Mouse (Mus musculus) olfactory bulb, adult 2 months (tissue): ENCODE data around the gene Olfr211. TPM values are rescaled to one million over a fixed set of nuclear protein-coding genes. Genes with fewer than 3 reads are reported as not detected.
"Not testable (repeated sequence)": the region's sequence is repeated elsewhere in the genome, so short reads cannot be mapped to it uniquely, and the experiment has no call there.

Experiments
- H3K27ac ChIP-seq: fragments of 200-500 bp; 2 replicates; pipeline ENCODE4 v1.5.1; 2012; ENCODE audit warnings: low read depth, low read length; ENCODE audit not compliant: insufficient read depth
- H3K4me1 ChIP-seq: fragments of 200-500 bp; 2 replicates; pipeline ENCODE4 v1.6.1; 2012; ENCODE audit warnings: low read length; ENCODE audit not compliant: control insufficient read depth, insufficient read depth
- H3K4me3 ChIP-seq: fragments of 200-500 bp; 2 replicates; pipeline ENCODE4 v1.5.1; 2012; ENCODE audit warnings: mild to moderate bottlenecking, low read depth, low read length, moderate library complexity; ENCODE audit not compliant: insufficient read depth
- CTCF ChIP-seq: fragments of 200-500 bp; IDR thresholded peaks from 2 replicates; pipeline ENCODE4 v1.5.1; 2012; ENCODE audit warnings: low read depth, mild to moderate bottlenecking, low read length, moderate library complexity; ENCODE audit not compliant: insufficient read depth
- POLR2A ChIP-seq: fragments of 200-500 bp; IDR thresholded peaks from 2 replicates; pipeline ENCODE4 v1.6.1; 2012; ENCODE audit warnings: mild to moderate bottlenecking, low read depth, low read length, moderate library complexity; ENCODE audit not compliant: insufficient read depth
- WGBS: fragments of 180-500 bp; shearing (Covaris S2); methylation state at CpG from one replicate; pipeline ENCODE4 v1.1.7; 2018; 5-methylcytosine and 5-hydroxymethylcytosine counted together
- polyA plus RNA-seq: library from polyadenylated mRNA; stranded (reverse); fragments of >200 nt; gene quantifications from 2 replicates; pipeline ENCODE4 v1.2.4, GENCODE M21; 2012; ENCODE audit warnings: low replicate concordance; ENCODE audit not compliant: missing spikeins, insufficient read depth, insufficient read length

Gene Olfr211
- polyA plus RNA-seq, 1 experiment = not detected

- no peaks in the 10 kb centered on the region for H3K4me1 ChIP-seq
- no peak overlapping the region for H3K27ac ChIP-seq
- TF ChIP-seq POLR2A = no peak
- TF ChIP-seq CTCF = no peak
- WGBS = 29% methylated on average over 3 of the region's 3 CpGs
- no peak overlapping the region for H3K4me3 ChIP-seq
Observed at GRCm38 (mm10) chr6:116468081-116468480, 20.8 kb upstream of the Olfr211 start.

GRCm38 (mm10) chr6:116485081-116485480, 3.8 kb upstream of the Olfr211 start:
- no peaks in the 10 kb centered on the region for H3K4me1 ChIP-seq
- TF ChIP-seq CTCF = no peak
- no peak for TF ChIP-seq POLR2A
- 51% methylated on average over 1 of the region's 1 CpGs for WGBS
- no peak overlapping the region for H3K4me3 ChIP-seq
- no peak overlapping the region for H3K27ac ChIP-seq

GRCm38 (mm10) chr6:116486833-116487232, 2.1 kb upstream of the Olfr211 start:
- TF ChIP-seq POLR2A (no peak), CTCF (no peak)
- no peak overlapping the region for H3K4me3 ChIP-seq
- H3K27ac ChIP-seq = no peak overlapping the region
- no peaks in the 10 kb centered on the region for H3K4me1 ChIP-seq
- WGBS = 60% methylated on average over 1 of the region's 1 CpGs

DNA sequence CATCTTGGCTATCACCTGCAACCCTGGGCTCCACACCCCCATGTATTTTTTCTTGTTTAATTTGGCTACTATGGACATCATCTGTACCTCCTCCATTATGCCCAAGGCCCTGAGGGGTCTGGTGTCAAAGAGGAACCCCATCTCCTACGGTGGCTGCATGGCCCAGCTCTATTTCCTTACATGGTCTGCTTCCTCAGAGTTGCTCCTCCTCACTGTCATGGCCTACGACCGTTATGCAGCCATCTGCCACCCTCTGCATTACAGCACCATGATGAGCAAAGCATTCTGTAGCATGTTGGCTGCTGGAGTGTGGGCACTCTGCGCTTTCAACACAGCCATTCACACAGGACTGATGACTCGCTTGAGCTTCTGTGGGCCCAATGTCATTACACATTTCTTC, 4.9 kb downstream of the Olfr211 start:
- TF ChIP-seq CTCF = no peak
- TF ChIP-seq POLR2A = no peak
- Histone ChIP-seq H3K4me3 (no peak overlapping the region), H3K4me1 (no peaks in the 10 kb centered on the region), H3K27ac (no peak overlapping the region)
- 86% methylated on average over 5 of the region's 5 CpGs for WGBS

DNA sequence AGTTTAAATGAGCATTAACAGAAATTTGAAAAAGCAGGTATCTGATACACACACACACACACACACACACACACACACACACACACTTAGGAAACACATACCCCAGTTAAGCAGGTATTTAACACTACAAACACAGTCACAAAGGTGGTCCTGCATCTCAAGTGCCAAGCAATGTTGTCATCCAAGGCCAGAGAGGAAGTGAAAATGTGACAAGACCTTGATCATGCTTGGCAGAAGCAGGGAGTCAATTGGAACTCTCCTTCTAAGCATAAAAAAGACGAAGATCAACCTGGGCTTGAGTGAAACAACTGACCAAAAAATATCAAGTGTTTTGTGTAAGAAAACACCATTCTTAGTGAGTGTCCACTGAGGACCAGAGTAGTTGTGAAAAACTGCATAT, 7.1 kb downstream of the Olfr211 start:
- Histone ChIP-seq H3K27ac (no peak overlapping the region), H3K4me1 (no peaks in the 10 kb centered on the region), H3K4me3 (no peak overlapping the region)
- no peak for TF ChIP-seq CTCF
- no peak for TF ChIP-seq POLR2A
- WGBS = 71% methylated on average over 1 of the region's 1 CpGs

- not testable (repeated sequence) for H3K4me1 ChIP-seq, H3K4me3 ChIP-seq, H3K27ac ChIP-seq
- 86% methylated on average over 20 of the region's 20 CpGs for WGBS
Observed at GRCm38 (mm10) chr6:116506302-116507003, 17.6 kb downstream of the Olfr211 start, which contains the start of gene Olfr212. Gene Olfr212 (plus strand): TSS chr6:116506516.

DNA sequence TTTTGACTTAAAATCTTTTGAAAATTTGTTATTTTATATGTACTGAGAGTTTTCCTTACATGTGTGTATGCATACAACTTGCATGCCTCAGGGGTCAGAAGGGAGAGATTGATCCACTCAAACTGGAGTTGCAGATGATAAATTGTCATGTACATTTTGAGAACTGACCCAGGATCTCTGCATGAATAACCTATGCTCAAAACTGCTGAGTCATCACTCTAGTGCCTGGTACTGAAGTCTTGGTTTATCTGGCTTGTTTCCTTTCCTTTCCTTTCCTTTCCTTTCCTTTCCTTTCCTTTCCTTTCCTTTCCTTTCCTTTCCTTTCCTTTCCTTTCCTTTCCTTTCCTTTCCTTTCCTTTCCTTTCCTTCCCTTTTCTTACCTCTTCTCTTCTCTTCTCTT, 25.9 kb downstream of the Olfr211 start:
- no peak overlapping the region for H3K4me3 ChIP-seq
- TF ChIP-seq POLR2A (no peak), CTCF (no peak)
- H3K4me1 ChIP-seq = no peaks in the 10 kb centered on the region
- H3K27ac ChIP-seq = no peak overlapping the region

- WGBS = 88% methylated on average over 1 of the region's 1 CpGs
- H3K4me3 ChIP-seq = no peak within 1 kb of the TSS
- no peak within 1 kb of the TSS for H3K27ac ChIP-seq
- TF ChIP-seq CTCF (no peak), POLR2A (no peak)
- H3K4me1 ChIP-seq = no peaks in the 10 kb centered on the region
Observed at GRCm38 (mm10) chr6:116538156-116538555, 49.3 kb downstream of the Olfr211 start, which contains the start of gene Olfr213. Gene Olfr213 (plus strand): TSS chr6:116538456.

GRCm38 (mm10) chr6:116542500-116542899, 53.6 kb downstream of the Olfr211 start:
- TF ChIP-seq POLR2A (no peak), CTCF (no peak)
- H3K27ac ChIP-seq = no peak overlapping the region
- WGBS = 85% methylated on average over 2 of the region's 2 CpGs
- H3K4me1 ChIP-seq = no peaks in the 10 kb centered on the region
- H3K4me3 ChIP-seq = no peak overlapping the region

Other genes with a start within 250 kb of the Olfr211 start
- gene Zfand4, start 224.9 kb upstream of the Olfr211 start, polyA plus RNA-seq = not detected in 2 replicates
- gene March8, start 151.1 kb upstream of the Olfr211 start, polyA plus RNA-seq = not detected in 2 replicates
- not detected in 2 replicates for gene Alox5, start 27.9 kb upstream of the Olfr211 start, polyA plus RNA-seq
- not detected in 2 replicates for gene Olfr212, start 17.4 kb downstream of the Olfr211 start, polyA plus RNA-seq
- gene Olfr213, start 49.4 kb downstream of the Olfr211 start, polyA plus RNA-seq = not detected in 2 replicates
- gene Gm5580, start 62.0 kb downstream of the Olfr211 start, polyA plus RNA-seq = not detected in 2 replicates
- gene Olfr214, start 65.1 kb downstream of the Olfr211 start, polyA plus RNA-seq = not detected in 2 replicates
- not detected in 2 replicates for gene Olfr215, start 95.1 kb downstream of the Olfr211 start, polyA plus RNA-seq
- not detected in 2 replicates for gene Zfp422, start 139.9 kb downstream of the Olfr211 start, polyA plus RNA-seq
- not detected in 2 replicates for gene Depp1, start 161.5 kb downstream of the Olfr211 start, polyA plus RNA-seq
- not detected in 2 replicates for gene Rassf4, start 184.9 kb downstream of the Olfr211 start, polyA plus RNA-seq
- gene Tmem72, start 227.8 kb downstream of the Olfr211 start, polyA plus RNA-seq = not detected in 2 replicates